Mouse (Mus musculus) midbrain, embryonic 10.5 days (tissue): ENCODE measurements around the gene Wdr93. TPM values are rescaled to one million over a fixed set of nuclear protein-coding genes. Genes with fewer than 3 reads are reported as not detected.

Experiments
- DNase-seq: peaks from one replicate; pipeline ENCODE4 v3.0.0-alpha.2; 2017; ENCODE audit warnings: low spot score
- H3K27ac ChIP-seq: fragments of 300-500 bp; sonication (generic); replicated peaks from 2 replicates; pipeline ENCODE4 v1.5.1; 2016; ENCODE audit warnings: mild to moderate bottlenecking
- H3K27me3 ChIP-seq: fragments of 300-500 bp; sonication (generic); 2 replicates; pipeline ENCODE4 v1.6.1; 2016; ENCODE audit warnings: low read depth, mild to moderate bottlenecking; ENCODE audit not compliant: poor library complexity, severe bottlenecking
- H3K36me3 ChIP-seq: fragments of 300-500 bp; sonication (generic); 2 replicates; pipeline ENCODE4 v1.6.1; 2016; ENCODE audit warnings: mild to moderate bottlenecking, moderate library complexity
- H3K4me1 ChIP-seq: fragments of 300-500 bp; sonication (generic); 2 replicates; pipeline ENCODE4 v1.6.1; 2016
- H3K4me3 ChIP-seq: fragments of 300-500 bp; sonication (generic); 2 replicates; pipeline ENCODE4 v1.5.1; 2016; ENCODE audit warnings: mild to moderate bottlenecking, moderate library complexity
- H3K9me3 ChIP-seq: fragments of 300-500 bp; sonication (generic); replicated peaks from 2 replicates; pipeline ENCODE4 v1.6.1; 2016; ENCODE audit warnings: mild to moderate bottlenecking
- WGBS: fragments of 180-500 bp; shearing (Covaris S2); methylation state at CpG from one replicate; pipeline ENCODE4 v1.1.7; 2016; 5-methylcytosine and 5-hydroxymethylcytosine counted together
- polyA plus RNA-seq: library from polyadenylated mRNA; unstranded; fragments of >200 nt; fragmentation: Nextera tagmentation; extraction: Ambion mirVana; gene quantifications from 2 replicates; pipeline ENCODE4 v1.2.1, GENCODE M21; 2016

The Wdr93 gene
- polyA plus RNA-seq, 1 experiment from 2014 or later, result 0.22 TPM

DNA sequence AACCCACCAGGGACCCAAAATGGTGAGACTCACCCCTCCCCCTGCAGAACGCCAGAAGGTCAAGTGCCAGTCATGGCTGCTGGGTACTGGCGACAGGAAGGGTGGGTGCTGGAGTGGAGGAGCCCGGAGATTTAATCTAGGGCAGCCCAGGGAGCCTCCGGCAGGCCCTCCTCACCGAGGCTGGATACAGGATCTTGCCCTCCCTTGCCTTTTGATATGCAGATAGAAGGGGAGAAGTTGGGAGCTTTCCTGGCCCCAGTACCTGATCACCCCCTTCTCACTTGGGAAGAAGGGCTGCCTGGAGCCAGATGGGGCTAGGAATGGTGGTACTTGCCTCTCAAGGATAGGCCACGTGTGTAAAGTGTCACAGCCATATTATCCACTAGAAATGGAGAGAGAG, 75.4 kb downstream of the Wdr93 start:
- Histone ChIP-seq H3K4me3 (no peak overlapping the region), H3K4me1 (peaks cover 17% of the 10 kb centered on the region), H3K27me3 (peaks cover 44% of the 10 kb centered on the region), H3K27ac (no peak overlapping the region), H3K36me3 (no peaks in the 10 kb centered on the region), H3K9me3 (no peaks in the 10 kb centered on the region)
- WGBS, result 7% methylated on average over 6 of the region's 6 CpGs
- DNase-seq, result no peak

DNA sequence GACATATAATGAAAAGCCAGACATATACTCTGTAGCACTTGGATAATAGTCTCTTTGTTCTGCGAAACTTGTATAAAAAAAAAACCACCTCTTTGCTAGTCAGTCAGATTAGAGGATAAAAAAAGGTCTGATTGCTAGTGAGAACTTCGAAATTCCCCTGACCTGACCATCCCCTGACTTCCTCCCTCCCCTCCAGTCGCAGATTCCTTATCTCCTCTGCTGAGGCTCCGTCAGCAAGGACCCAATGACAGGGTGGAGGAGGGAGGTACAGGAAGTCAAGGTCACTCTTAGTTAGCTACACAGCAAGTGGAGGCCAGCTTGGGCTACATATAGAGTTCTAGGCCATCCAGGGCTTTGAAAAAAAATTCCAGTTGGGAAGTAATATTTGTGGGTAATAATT, 76.6 kb downstream of the Wdr93 start:
- Histone ChIP-seq H3K4me3 (no peak overlapping the region), H3K9me3 (no peaks in the 10 kb centered on the region), H3K36me3 (no peaks in the 10 kb centered on the region), H3K4me1 (peaks cover 17% of the 10 kb centered on the region), H3K27ac (no peak overlapping the region), H3K27me3 (peaks cover 44% of the 10 kb centered on the region)
- no peak for DNase-seq
- WGBS, result 59% methylated on average over 4 of the region's 4 CpGs

DNA sequence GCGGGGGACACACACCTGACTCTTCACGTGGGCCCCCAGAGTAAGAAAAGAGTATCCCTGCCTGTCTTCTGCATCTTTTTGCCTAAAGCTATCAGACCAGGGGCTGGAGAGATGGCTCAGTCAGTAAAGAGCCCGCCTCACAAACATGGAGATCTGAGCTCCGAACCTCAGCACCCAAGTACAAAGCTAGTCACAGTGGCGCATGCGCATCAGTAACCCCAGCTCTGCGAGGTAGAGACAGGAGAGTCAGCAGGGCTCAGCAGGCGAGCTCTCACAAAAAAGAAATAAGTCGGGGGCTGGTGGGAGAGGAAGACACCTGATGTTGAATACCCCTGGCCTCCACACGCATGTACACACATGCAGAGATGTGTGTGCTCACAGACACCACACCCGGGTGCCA, 77.0 kb downstream of the Wdr93 start:
- peaks cover 17% of the 10 kb centered on the region for H3K4me1 ChIP-seq
- no peak overlapping the region for H3K27ac ChIP-seq
- H3K4me3 ChIP-seq, result no peak overlapping the region
- no peaks in the 10 kb centered on the region for H3K36me3 ChIP-seq
- no peaks in the 10 kb centered on the region for H3K9me3 ChIP-seq
- peaks cover 44% of the 10 kb centered on the region for H3K27me3 ChIP-seq
- DNase-seq, result no peak
- 49% methylated on average over 11 of the region's 11 CpGs for WGBS

DNA sequence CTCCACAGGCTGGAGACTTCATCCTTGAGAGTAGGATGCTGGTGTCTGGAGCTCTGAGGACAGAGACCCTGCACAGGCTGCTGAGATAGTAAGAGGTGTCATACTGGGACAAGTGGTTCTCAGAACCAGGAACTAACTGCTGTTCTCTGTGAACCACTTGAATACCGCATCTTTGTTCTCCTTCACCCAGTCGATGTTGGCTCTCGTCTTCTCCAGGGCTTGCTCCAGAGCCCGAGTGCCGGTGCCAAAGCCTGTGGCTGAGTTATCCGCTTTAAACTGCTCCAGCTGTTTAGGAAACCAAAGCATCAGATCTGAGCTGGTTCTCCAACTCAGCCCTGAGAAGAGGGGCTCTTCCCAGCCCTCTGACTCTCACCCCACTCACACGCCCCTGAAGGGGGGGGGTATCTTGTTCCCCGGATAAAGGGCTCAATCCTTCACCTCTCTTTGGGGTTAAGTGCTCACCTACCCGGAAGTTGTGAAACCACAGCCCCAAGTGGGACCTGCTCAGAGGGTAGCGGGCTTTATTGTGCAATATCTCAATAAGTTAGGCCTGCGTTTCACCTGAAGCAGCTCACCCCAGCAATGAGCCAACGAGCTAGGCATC, 79.2 kb downstream of the Wdr93 start:
- Histone ChIP-seq H3K4me3 (no peak overlapping the region), H3K9me3 (no peaks in the 10 kb centered on the region), H3K27me3 (peaks cover 39% of the 10 kb centered on the region), H3K36me3 (no peaks in the 10 kb centered on the region), H3K4me1 (peaks cover 17% of the 10 kb centered on the region), H3K27ac (no peak overlapping the region)
- 90% methylated on average over 12 of the region's 12 CpGs for WGBS
- DNase-seq, result no peak

DNA sequence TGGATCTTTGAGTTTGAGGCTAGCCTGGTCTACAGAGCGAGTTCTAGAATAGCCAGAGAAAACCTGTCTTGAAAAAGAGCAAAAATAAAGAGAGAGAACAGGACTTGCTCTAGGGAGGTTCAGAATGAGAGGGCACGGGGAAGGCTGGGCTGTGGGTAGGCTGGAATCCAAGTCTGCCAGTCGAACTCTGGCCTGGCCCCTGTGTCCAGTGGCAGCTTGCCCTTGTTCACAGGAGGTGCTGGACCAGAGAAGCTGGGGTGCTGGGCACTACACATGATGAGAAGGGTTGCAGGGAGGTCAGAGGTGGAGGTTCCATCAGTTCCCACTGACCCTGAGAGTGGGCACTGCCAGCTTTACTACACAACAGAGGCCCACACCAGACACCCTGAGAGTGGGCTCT, 85.4 kb downstream of the Wdr93 start:
- H3K4me3 ChIP-seq, result no peak overlapping the region
- no peak overlapping the region for H3K27ac ChIP-seq
- no peaks in the 10 kb centered on the region for H3K36me3 ChIP-seq
- no peaks in the 10 kb centered on the region for H3K27me3 ChIP-seq
- no peaks in the 10 kb centered on the region for H3K9me3 ChIP-seq
- DNase-seq, result no peak
- no peaks in the 10 kb centered on the region for H3K4me1 ChIP-seq
- whole genome bisulfite sequencing, result 81% methylated on average over 3 of the region's 3 CpGs

DNA sequence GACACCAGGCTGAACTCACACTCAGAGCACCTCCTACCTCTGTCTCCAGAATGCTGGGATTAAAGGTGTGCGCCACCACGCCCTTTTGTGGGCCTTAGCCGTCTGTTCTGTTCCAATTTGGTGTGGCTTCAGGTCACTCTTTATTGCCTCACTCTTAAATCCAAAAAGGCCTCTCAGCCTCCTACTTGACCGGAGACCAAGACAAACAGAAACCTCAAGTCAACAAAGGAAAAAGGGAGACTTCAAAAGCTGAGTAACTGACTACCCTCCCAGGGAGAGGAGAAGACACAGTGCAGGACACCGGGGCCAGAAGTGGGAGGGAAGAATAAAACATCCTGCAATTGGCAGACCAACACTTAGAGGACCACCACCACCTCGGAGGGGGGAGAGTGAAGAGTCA, 88.2 kb downstream of the Wdr93 start:
- H3K27ac ChIP-seq, result no peak overlapping the region
- no peaks in the 10 kb centered on the region for H3K36me3 ChIP-seq
- 85% methylated on average over 6 of the region's 6 CpGs for WGBS
- no peaks in the 10 kb centered on the region for H3K4me1 ChIP-seq
- H3K9me3 ChIP-seq, result no peaks in the 10 kb centered on the region
- no peak for DNase-seq
- H3K27me3 ChIP-seq, result no peaks in the 10 kb centered on the region
- no peak overlapping the region for H3K4me3 ChIP-seq

DNA sequence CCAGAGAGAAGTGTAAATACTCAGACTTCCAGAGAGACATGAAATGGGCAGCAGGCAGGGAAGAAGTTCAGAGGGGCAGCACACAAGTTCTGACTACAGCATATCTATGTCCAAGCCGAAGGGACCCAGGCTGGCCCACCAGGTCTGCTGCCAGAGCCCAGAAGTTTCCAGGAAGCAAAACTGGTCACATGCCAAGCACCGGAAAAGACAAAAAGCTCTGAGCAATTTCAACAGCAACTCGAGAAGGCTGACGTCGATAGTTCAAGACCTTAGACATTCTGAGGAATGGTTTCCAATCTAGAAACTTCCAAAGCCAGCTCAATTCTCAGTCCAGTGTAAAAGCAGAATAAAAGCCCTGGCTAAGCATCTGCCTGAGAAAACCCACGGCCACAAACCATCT, 88.6 kb downstream of the Wdr93 start:
- no peaks in the 10 kb centered on the region for H3K27me3 ChIP-seq
- H3K9me3 ChIP-seq, result no peaks in the 10 kb centered on the region
- H3K27ac ChIP-seq, result no peak overlapping the region
- no peaks in the 10 kb centered on the region for H3K36me3 ChIP-seq
- no peaks in the 10 kb centered on the region for H3K4me1 ChIP-seq
- DNase-seq, result no peak
- no peak overlapping the region for H3K4me3 ChIP-seq
- WGBS, result 88% methylated on average over 6 of the region's 6 CpGs

DNA sequence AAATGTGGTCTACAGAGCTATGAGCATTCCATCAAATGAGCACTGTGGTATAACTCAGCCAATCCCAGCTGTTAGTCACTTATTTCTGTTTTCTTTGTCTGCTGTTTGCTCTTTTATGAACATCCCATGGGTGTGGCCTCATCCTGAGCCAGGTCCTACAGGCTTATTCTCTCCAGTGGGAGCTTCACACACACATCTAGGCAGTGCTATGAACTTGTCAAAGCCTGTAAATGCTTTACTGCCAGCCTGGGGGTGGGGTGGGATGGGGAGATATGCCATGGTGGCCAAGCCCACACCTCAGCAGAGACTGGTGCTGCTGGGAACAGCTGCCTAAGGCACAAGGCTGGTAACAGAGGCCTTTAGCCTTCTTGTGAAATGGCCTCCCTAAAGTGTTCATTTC, 90.0 kb downstream of the Wdr93 start:
- Histone ChIP-seq H3K9me3 (no peaks in the 10 kb centered on the region), H3K27me3 (no peaks in the 10 kb centered on the region), H3K4me3 (no peak overlapping the region), H3K4me1 (no peaks in the 10 kb centered on the region), H3K27ac (no peak overlapping the region), H3K36me3 (no peaks in the 10 kb centered on the region)
- no peak for DNase-seq

DNA sequence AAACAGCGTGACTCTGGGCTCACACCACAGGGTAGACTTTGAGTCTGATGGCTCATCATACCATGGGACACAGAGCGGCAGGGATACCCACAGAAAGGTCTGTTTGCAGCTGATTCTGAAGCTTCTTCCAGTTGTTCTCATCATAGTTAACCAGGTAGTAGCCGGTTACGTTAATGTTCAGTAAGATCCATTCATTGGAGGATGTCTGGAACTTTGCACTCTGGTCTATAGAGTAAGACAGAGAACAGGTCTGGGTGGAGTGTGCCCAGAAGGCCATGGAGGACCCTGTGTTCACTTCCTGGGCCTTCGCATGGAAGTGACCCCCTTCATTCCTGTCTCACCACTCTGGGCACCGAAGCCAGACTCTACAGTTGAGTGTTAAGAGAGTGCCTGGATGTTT, 92.2 kb downstream of the Wdr93 start:
- 94% methylated on average over 6 of the region's 6 CpGs for WGBS
- Histone ChIP-seq H3K27me3 (no peaks in the 10 kb centered on the region), H3K9me3 (no peaks in the 10 kb centered on the region), H3K4me1 (no peaks in the 10 kb centered on the region), H3K4me3 (no peak overlapping the region), H3K27ac (no peak overlapping the region), H3K36me3 (no peaks in the 10 kb centered on the region)
- no peak for DNase-seq

Other genes starting within 250 kb of the Wdr93 start
- 0.55 and 0.81 TPM in 2 replicates for gene Rhcg, start 125.5 kb upstream of the Wdr93 start, polyA plus RNA-seq
- 14.4 and 15.4 TPM in 2 replicates for gene Ticrr, start 83.0 kb upstream of the Wdr93 start, polyA plus RNA-seq
- 5.6 and 6.0 TPM in 2 replicates for gene Kif7, start 27.4 kb upstream of the Wdr93 start, polyA plus RNA-seq
- gene Plin1, start 10.3 kb upstream of the Wdr93 start, polyA plus RNA-seq, result 0.04 and 0.10 TPM in 2 replicates
- gene Pex11a, start within 50 bp of the Wdr93 start, polyA plus RNA-seq, result 9.0 and 9.3 TPM in 2 replicates
- 0.12 TPM in 1 of 2 replicates, not detected in the other for gene Mesp1, start 50.6 kb downstream of the Wdr93 start, polyA plus RNA-seq
- 0.53 and 0.61 TPM in 2 replicates for gene Mesp2, start 67.6 kb downstream of the Wdr93 start, polyA plus RNA-seq
- 3.9 and 5.5 TPM in 2 replicates for gene Anpep, start 117.9 kb downstream of the Wdr93 start, polyA plus RNA-seq
- gene Ap3s2, start 177.5 kb downstream of the Wdr93 start, polyA plus RNA-seq, result 52.3 and 55.1 TPM in 2 replicates
- gene Arpin, start 192.2 kb downstream of the Wdr93 start, polyA plus RNA-seq, result 24.0 and 24.5 TPM in 2 replicates